In the genomic region with DNA sequence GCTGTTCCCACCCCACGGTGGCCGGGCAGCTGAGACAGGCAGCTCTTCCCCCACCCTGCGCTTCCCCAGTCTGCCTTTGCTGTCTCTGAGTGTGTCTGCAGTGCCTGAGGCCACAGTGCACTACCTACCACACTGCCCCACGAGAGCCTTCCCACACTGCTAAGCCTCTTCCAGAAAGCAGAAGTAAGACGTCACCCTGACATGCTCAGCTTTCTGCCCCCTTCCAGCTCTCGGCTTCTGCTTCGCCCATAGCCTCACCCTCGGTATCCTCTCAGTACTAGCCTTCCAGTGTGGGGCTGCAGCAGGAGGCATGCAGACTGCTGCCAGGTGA, we compare ENCODE assay signal across 17 mouse cellular contexts. TPM values are rescaled to one million over a fixed set of nuclear protein-coding genes. Genes with fewer than 3 reads are reported as not detected.
DNase-seq lines count a peak whose midpoint lies in the region; ATAC-seq and TF ChIP-seq lines count a peak whose summit lies in the region.
"Had no signal": no experiment of that assay in that cellular context is flagged by ENCODE, and none has a peak within 500 bp of the region (broad histone marks: within the 10 kb centered on the region; RNA-seq: fewer than 3 reads in every experiment).

No protein-coding gene starts in this region.

- H3K79me2 ChIP-seq in liver, adult 2 months (ENCODE audit: control insufficient read depth, insufficient read depth, low read length): no peaks in the 10 kb centered on the region

- no peaks in the 10 kb centered on the region for H3K9me3 ChIP-seq in heart, embryonic 12.5 days (replicated peaks)
- H3K9me3 ChIP-seq: embryonic facial prominence, embryonic 13.5 days; intestine, embryonic 15.5 days; lung, embryonic 15.5 days had no signal

- no peak overlapping the region for H3K27ac ChIP-seq in heart, embryonic 12.5 days (ENCODE audit: poor library complexity, severe bottlenecking)
- H3K27ac ChIP-seq in liver, adult 2 months (replicated peaks; ENCODE audit: insufficient read depth, low read depth, low read length): no peak overlapping the region
- H3K27ac ChIP-seq: embryonic facial prominence, embryonic 13.5 days; intestine, embryonic 15.5 days; lung, embryonic 15.5 days had no signal

- no peak for TF ChIP-seq CTCF in liver, adult 2 months (IDR thresholded peaks at IDR 0.05; ENCODE audit: low read depth, low read length)

- DNase-seq in heart, adult 11 months: peak; percentile 97
- peak; percentile 71 to 75 for DNase-seq in B cell, adult 2 months
- peak; percentile 24 for DNase-seq in liver, adult 2 months (ENCODE audit: extremely low read depth, low read depth, low spot score)
- no peak for DNase-seq in yolk sac, embryonic 10.5 days (ENCODE audit: low spot score)
- DNase-seq in urinary bladder, postnatal 36 days (ENCODE audit: low spot score in 2 of 2): no peak
- DNase-seq in cerebellum, postnatal 36 days: no peak
- DNase-seq: layer of hippocampus, postnatal 36 days; right cerebral cortex, postnatal 14 days; thymus, postnatal 14 days had no signal

- peaks cover 12% of the 10 kb centered on the region for H3K4me1 ChIP-seq in heart, embryonic 12.5 days (replicated peaks)
- no peaks in the 10 kb centered on the region for H3K4me1 ChIP-seq in liver, adult 2 months (ENCODE audit: control insufficient read depth, insufficient read depth, low read length)

- ATAC-seq in heart, embryonic 12.5 days (ENCODE audit: insufficient number of reproducible peaks, low FRiP score): no peak
- peak; percentile 64 for ATAC-seq in neutrophil, adult 5-6 weeks (ENCODE audit: extremely low read depth, insufficient number of reproducible peaks, low FRiP score, poor library complexity, severe bottlenecking)
- ATAC-seq: intestine, embryonic 15.5 days had no signal

- H3K27me3 ChIP-seq in heart, embryonic 12.5 days (replicated peaks): no peaks in the 10 kb centered on the region
- no peaks in the 10 kb centered on the region for H3K27me3 ChIP-seq in liver, adult 2 months (ENCODE audit: control insufficient read depth, insufficient read depth, low read length)
- H3K27me3 ChIP-seq: embryonic facial prominence, embryonic 13.5 days; intestine, embryonic 15.5 days; lung, embryonic 15.5 days had no signal

- H3K4me3 ChIP-seq in heart, embryonic 12.5 days: no peak overlapping the region
- H3K4me3 ChIP-seq in liver, adult 2 months (ENCODE audit: insufficient read depth, low read depth, low read length): no peak overlapping the region
- H3K4me3 ChIP-seq: embryonic facial prominence, embryonic 13.5 days; intestine, embryonic 15.5 days; lung, embryonic 15.5 days had no signal

- H3K36me3 ChIP-seq in heart, embryonic 12.5 days: peaks cover 46% of the 10 kb centered on the region
- peaks cover 17% of the 10 kb centered on the region; the same call in 1 of the 2 replicates for H3K36me3 ChIP-seq in liver, adult 2 months (ENCODE audit: control insufficient read depth, insufficient read depth, low read length)

- H3K4me2 ChIP-seq in heart, embryonic 12.5 days: no peak overlapping the region
- H3K4me2 ChIP-seq: embryonic facial prominence, embryonic 13.5 days; intestine, embryonic 15.5 days; lung, embryonic 15.5 days had no signal

- no peak overlapping the region for H3K9ac ChIP-seq in heart, embryonic 12.5 days
- H3K9ac ChIP-seq in liver, adult 2 months (ENCODE audit: low read depth, low read length): no peak overlapping the region
- H3K9ac ChIP-seq: embryonic facial prominence, embryonic 13.5 days; intestine, embryonic 15.5 days; lung, embryonic 15.5 days had no signal

- TF ChIP-seq POLR2A in liver, adult 2 months (IDR thresholded peaks at IDR 0.05; ENCODE audit: extremely low read depth, insufficient read depth, low read length): no peak

- WGBS in heart, embryonic 12.5 days: 88% methylated on average over 8 of the region's 8 CpGs
- WGBS in liver, adult 2 months: 89% methylated on average over 8 of the region's 8 CpGs

RNA-seq across cellular contexts. Expression of a gene that starts 4.3 kb away (rescaled TPM):
- 111 and 112 TPM in 2 replicates for polyA plus RNA-seq in heart, embryonic 12.5 days (2016; fragmentation: Nextera tagmentation; extraction: Ambion mirVana)
- total RNA-seq in liver, adult 2 months (2014; rRNA removed): 121 and 133 TPM in 2 replicates
- 104 and 121 TPM in 2 replicates for polyA plus RNA-seq in liver, adult 2 months (2012; rRNA removed)
- 162 and 184 TPM in 2 replicates for total RNA-seq in neutrophil, adult 5-6 weeks (2017)

RNA-seq across cellular contexts. Expression of a gene that starts 4.6 kb away (rescaled TPM):
- polyA plus RNA-seq in heart, embryonic 12.5 days (2016; fragmentation: Nextera tagmentation; extraction: Ambion mirVana): 44.4 and 50.1 TPM in 2 replicates
- total RNA-seq in liver, adult 2 months (2014; rRNA removed): 6.0 and 7.7 TPM in 2 replicates
- 6.3 and 9.0 TPM in 2 replicates for polyA plus RNA-seq in liver, adult 2 months (2012; rRNA removed)
- total RNA-seq in neutrophil, adult 5-6 weeks (2017): 46.8 and 50.5 TPM in 2 replicates

RNA-seq across cellular contexts. Expression of a gene that starts 23.5 kb away (rescaled TPM):
- 13.0 and 13.4 TPM in 2 replicates for polyA plus RNA-seq in heart, embryonic 12.5 days (2016; fragmentation: Nextera tagmentation; extraction: Ambion mirVana)
- total RNA-seq in liver, adult 2 months (2014; rRNA removed): 0.27 and 0.46 TPM in 2 replicates
- polyA plus RNA-seq in liver, adult 2 months (2012; rRNA removed): 0.73 and 0.83 TPM in 2 replicates
- 0.23 TPM in 1 of 2 replicates, not detected in the other for total RNA-seq in neutrophil, adult 5-6 weeks (2017)

RNA-seq across cellular contexts. Expression of a gene that starts 41.3 kb away (rescaled TPM):
- polyA plus RNA-seq in heart, embryonic 12.5 days (2016; fragmentation: Nextera tagmentation; extraction: Ambion mirVana): 6.1 and 6.9 TPM in 2 replicates
- total RNA-seq in liver, adult 2 months (2014; rRNA removed): 2.5 and 2.6 TPM in 2 replicates
- polyA plus RNA-seq in liver, adult 2 months (2012; rRNA removed): 6.6 and 7.2 TPM in 2 replicates
- total RNA-seq in neutrophil, adult 5-6 weeks (2017): 3.6 and 3.8 TPM in 2 replicates

RNA-seq across cellular contexts. Expression of a gene that starts 52.3 kb away (rescaled TPM):
- polyA plus RNA-seq in heart, embryonic 12.5 days (2016; fragmentation: Nextera tagmentation; extraction: Ambion mirVana): not detected in 2 replicates
- total RNA-seq in liver, adult 2 months (2014; rRNA removed): not detected in 2 replicates
- not detected in 2 replicates for polyA plus RNA-seq in liver, adult 2 months (2012; rRNA removed)
- not detected in 2 replicates for total RNA-seq in neutrophil, adult 5-6 weeks (2017)
- total RNA-seq: layer of hippocampus, postnatal 36 days had no signal
- polyA plus RNA-seq: embryonic facial prominence, embryonic 13.5 days; frontal cortex, adult 2 months; heart, embryonic 14.5 days; intestine, embryonic 15.5 days; lung, embryonic 15.5 days; neural tube, embryonic 11.5 days had no signal

Comparison
In these comparisons a context has a peak if more than half of its experiments do, and no peak if none do; other contexts are left out.
1. DNase-seq: peak in heart, adult 11 months (single experiment), B cell, adult 2 months (2 of 2) and liver, adult 2 months (single experiment); none in yolk sac, embryonic 10.5 days (single experiment), urinary bladder, postnatal 36 days (0 of 2) and cerebellum, postnatal 36 days (0 of 2).